Mouse (Mus musculus): Measurements from ENCODE around the gene Otud7a. TPM values are rescaled to one million over a fixed set of nuclear protein-coding genes. Genes with fewer than 3 reads are reported as not detected.

The Otud7a gene
- polyA plus RNA-seq, 1 experiment: 0.82 TPM

- no peaks in the 10 kb centered on the region for H3K27me3 ChIP-seq (ENCODE audit: control insufficient read depth, insufficient read depth, insufficient read length)
- no peaks in the 10 kb centered on the region for H3K36me3 ChIP-seq (ENCODE audit: control insufficient read depth, insufficient read depth)
- no peak overlapping the region for H3K4me2 ChIP-seq (ENCODE audit: low read depth)
- H3K4me3 ChIP-seq: no peak overlapping the region
- H3K79me2 ChIP-seq (ENCODE audit: control insufficient read depth, insufficient read depth): no peaks in the 10 kb centered on the region
- H3ac ChIP-seq (ENCODE audit: control insufficient read depth, insufficient read length): no peak overlapping the region
- no peak for TF ChIP-seq MYOG (IDR thresholded peaks at IDR 0.05; ENCODE audit: control insufficient read depth in 1 of 3, insufficient read depth in 1 of 3, insufficient read length in 2 of 3, low read depth in 2 of 3)
- no peak for TF ChIP-seq POLR2AphosphoS2 (IDR thresholded peaks at IDR 0.05; ENCODE audit: insufficient read length, low read depth)
- TF ChIP-seq CEBPB (IDR thresholded peaks at IDR 0.05; ENCODE audit: insufficient read depth, poor library complexity, severe bottlenecking): no peak
- TF ChIP-seq MAX (IDR thresholded peaks at IDR 0.05; ENCODE audit: low read depth): no peak
- no peak for TF ChIP-seq POLR2A (IDR thresholded peaks at IDR 0.05; ENCODE audit: insufficient read length, low read depth)
- no peak for TF ChIP-seq MYOD1 (IDR thresholded peaks at IDR 0.05; ENCODE audit: control insufficient read depth in 1 of 3, insufficient read length in 2 of 3, low read depth in 2 of 3)
- no peak for TF ChIP-seq REST (IDR thresholded peaks at IDR 0.05; ENCODE audit: insufficient read depth, insufficient read length)
- no peak for TF ChIP-seq TCF12 (IDR thresholded peaks at IDR 0.05; ENCODE audit: insufficient read depth, poor library complexity, severe bottlenecking)
- no peak for TF ChIP-seq TCF3 (IDR thresholded peaks at IDR 0.05; ENCODE audit: insufficient read length, low read depth)
- no peak for TF ChIP-seq USF1 (IDR thresholded peaks at IDR 0.05; ENCODE audit: low read depth)
- TF ChIP-seq E2F4 (IDR thresholded peaks at IDR 0.05; ENCODE audit: insufficient read depth): no peak
- no peak for TF ChIP-seq SRF (IDR thresholded peaks at IDR 0.05; ENCODE audit: control insufficient read depth, insufficient read length, low read depth)
Observed at GRCm38 (mm10) chr7:63592061-63592460, 147.5 kb downstream of the Otud7a start.

DNA sequence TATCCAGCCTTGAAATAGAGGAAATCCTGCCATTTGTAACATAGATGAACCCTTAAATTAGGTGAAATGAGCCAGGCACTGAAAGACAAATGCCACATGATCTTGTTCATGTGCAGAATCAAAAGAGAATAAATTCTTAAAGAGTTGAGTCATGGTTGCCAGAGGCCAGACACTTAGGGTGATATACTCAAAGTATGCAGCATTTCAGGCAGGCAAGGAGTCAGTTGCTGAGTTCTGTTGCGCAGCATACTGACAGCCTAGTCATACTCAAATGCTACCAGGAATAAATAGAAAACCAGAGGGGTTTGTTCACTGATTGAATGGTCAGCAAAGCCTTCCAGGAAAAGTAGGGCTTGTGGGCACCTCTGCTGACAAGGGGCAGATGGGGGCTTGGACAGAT, 160.3 kb downstream of the Otud7a start:
- Histone ChIP-seq H3K36me3 (ENCODE audit: control insufficient read depth, insufficient read depth) (no peaks in the 10 kb centered on the region), H3K79me2 (ENCODE audit: control insufficient read depth, insufficient read depth) (no peaks in the 10 kb centered on the region), H3ac (ENCODE audit: control insufficient read depth, insufficient read length) (no peak overlapping the region), H3K4me3 (no peak overlapping the region), H3K27me3 (ENCODE audit: control insufficient read depth, insufficient read depth, insufficient read length) (no peaks in the 10 kb centered on the region), H3K4me2 (ENCODE audit: low read depth) (no peak overlapping the region)
- TF ChIP-seq MYOG (IDR thresholded peaks at IDR 0.05; ENCODE audit: control insufficient read depth in 1 of 3, insufficient read depth in 1 of 3, insufficient read length in 2 of 3, low read depth in 2 of 3) (no peak), MAX (IDR thresholded peaks at IDR 0.05; ENCODE audit: low read depth) (no peak), TCF3 (IDR thresholded peaks at IDR 0.05; ENCODE audit: insufficient read length, low read depth) (no peak), REST (IDR thresholded peaks at IDR 0.05; ENCODE audit: insufficient read depth, insufficient read length) (no peak), TCF12 (IDR thresholded peaks at IDR 0.05; ENCODE audit: insufficient read depth, poor library complexity, severe bottlenecking) (no peak), MYOD1 (IDR thresholded peaks at IDR 0.05; ENCODE audit: control insufficient read depth in 1 of 3, insufficient read length in 2 of 3, low read depth in 2 of 3) (no peak), E2F4 (IDR thresholded peaks at IDR 0.05; ENCODE audit: insufficient read depth) (no peak), SRF (IDR thresholded peaks at IDR 0.05; ENCODE audit: control insufficient read depth, insufficient read length, low read depth) (no peak), POLR2AphosphoS2 (IDR thresholded peaks at IDR 0.05; ENCODE audit: insufficient read length, low read depth) (no peak), CEBPB (IDR thresholded peaks at IDR 0.05; ENCODE audit: insufficient read depth, poor library complexity, severe bottlenecking) (no peak), USF1 (IDR thresholded peaks at IDR 0.05; ENCODE audit: low read depth) (no peak), POLR2A (IDR thresholded peaks at IDR 0.05; ENCODE audit: insufficient read length, low read depth) (no peak)

DNA sequence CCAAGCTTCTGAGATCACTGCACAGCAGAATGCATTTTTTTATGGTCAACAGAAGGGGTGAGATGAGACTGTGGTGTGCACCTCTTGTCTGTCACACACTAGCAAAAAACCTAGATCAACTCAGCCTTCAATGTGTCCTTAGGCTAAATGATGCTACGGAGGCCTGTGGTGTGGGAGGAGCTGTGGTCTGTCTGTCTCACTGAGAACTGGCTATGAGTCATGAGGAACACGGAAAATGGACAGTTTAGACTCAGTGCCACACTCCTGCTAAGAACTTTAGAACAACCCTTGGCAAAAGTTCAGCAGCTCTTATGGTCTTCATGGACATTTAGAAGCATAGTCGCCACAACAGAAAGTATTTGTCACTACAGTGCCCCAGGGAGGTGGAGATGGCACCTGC, 172.5 kb downstream of the Otud7a start:
- H3K79me2 ChIP-seq (ENCODE audit: control insufficient read depth, insufficient read depth): no peaks in the 10 kb centered on the region
- no peaks in the 10 kb centered on the region for H3K27me3 ChIP-seq (ENCODE audit: control insufficient read depth, insufficient read depth, insufficient read length)
- H3K4me3 ChIP-seq: no peak overlapping the region
- TF ChIP-seq REST (IDR thresholded peaks at IDR 0.05; ENCODE audit: insufficient read depth, insufficient read length) (no peak), TCF12 (IDR thresholded peaks at IDR 0.05; ENCODE audit: insufficient read depth, poor library complexity, severe bottlenecking) (no peak), TCF3 (IDR thresholded peaks at IDR 0.05; ENCODE audit: insufficient read length, low read depth) (no peak), MYOD1 (IDR thresholded peaks at IDR 0.05; ENCODE audit: control insufficient read depth in 1 of 3, insufficient read length in 2 of 3, low read depth in 2 of 3) (no peak), USF1 (IDR thresholded peaks at IDR 0.05; ENCODE audit: low read depth) (no peak), MAX (IDR thresholded peaks at IDR 0.05; ENCODE audit: low read depth) (no peak), MYOG (IDR thresholded peaks at IDR 0.05; ENCODE audit: control insufficient read depth in 1 of 3, insufficient read depth in 1 of 3, insufficient read length in 2 of 3, low read depth in 2 of 3) (no peak)
- no peak overlapping the region for H3ac ChIP-seq (ENCODE audit: control insufficient read depth, insufficient read length)
- H3K4me2 ChIP-seq (ENCODE audit: low read depth): no peak overlapping the region
- H3K36me3 ChIP-seq (ENCODE audit: control insufficient read depth, insufficient read depth): no peaks in the 10 kb centered on the region

- TF ChIP-seq E2F4 (IDR thresholded peaks at IDR 0.05; ENCODE audit: insufficient read depth) (no peak), POLR2AphosphoS2 (IDR thresholded peaks at IDR 0.05; ENCODE audit: insufficient read length, low read depth) (no peak), TCF12 (IDR thresholded peaks at IDR 0.05; ENCODE audit: insufficient read depth, poor library complexity, severe bottlenecking) (no peak), USF1 (IDR thresholded peaks at IDR 0.05; ENCODE audit: low read depth) (no peak), MAX (IDR thresholded peaks at IDR 0.05; ENCODE audit: low read depth) (no peak)
- H3K4me2 ChIP-seq (ENCODE audit: low read depth): no peak overlapping the region
- no peak overlapping the region for H3ac ChIP-seq (ENCODE audit: control insufficient read depth, insufficient read length)
- no peaks in the 10 kb centered on the region for H3K27me3 ChIP-seq (ENCODE audit: control insufficient read depth, insufficient read depth, insufficient read length)
- H3K79me2 ChIP-seq (ENCODE audit: control insufficient read depth, insufficient read depth): no peaks in the 10 kb centered on the region
- no peaks in the 10 kb centered on the region for H3K36me3 ChIP-seq (ENCODE audit: control insufficient read depth, insufficient read depth)
- no peak overlapping the region for H3K4me3 ChIP-seq
Observed at GRCm38 (mm10) chr7:63620776-63621340, 176.3 kb downstream of the Otud7a start.

GRCm38 (mm10) chr7:63637651-63638050, 193.1 kb downstream of the Otud7a start:
- Histone ChIP-seq H3K36me3 (ENCODE audit: control insufficient read depth, insufficient read depth) (no peaks in the 10 kb centered on the region), H3K4me2 (ENCODE audit: low read depth) (no peak overlapping the region), H3ac (ENCODE audit: control insufficient read depth, insufficient read length) (no peak overlapping the region), H3K27me3 (ENCODE audit: control insufficient read depth, insufficient read depth, insufficient read length) (no peaks in the 10 kb centered on the region), H3K4me3 (no peak overlapping the region), H3K79me2 (ENCODE audit: control insufficient read depth, insufficient read depth) (no peaks in the 10 kb centered on the region)
- no peak for TF ChIP-seq POLR2AphosphoS2 (IDR thresholded peaks at IDR 0.05; ENCODE audit: insufficient read length, low read depth)
- no peak for TF ChIP-seq TCF3 (IDR thresholded peaks at IDR 0.05; ENCODE audit: insufficient read length, low read depth)
- no peak for TF ChIP-seq USF1 (IDR thresholded peaks at IDR 0.05; ENCODE audit: low read depth)
- no peak for TF ChIP-seq CEBPB (IDR thresholded peaks at IDR 0.05; ENCODE audit: insufficient read depth, poor library complexity, severe bottlenecking)
- no peak for TF ChIP-seq MAX (IDR thresholded peaks at IDR 0.05; ENCODE audit: low read depth)
- no peak for TF ChIP-seq MYOD1 (IDR thresholded peaks at IDR 0.05; ENCODE audit: control insufficient read depth in 1 of 3, insufficient read length in 2 of 3, low read depth in 2 of 3)
- TF ChIP-seq SRF (IDR thresholded peaks at IDR 0.05; ENCODE audit: control insufficient read depth, insufficient read length, low read depth): no peak
- TF ChIP-seq E2F4 (IDR thresholded peaks at IDR 0.05; ENCODE audit: insufficient read depth): no peak
- TF ChIP-seq POLR2A (IDR thresholded peaks at IDR 0.05; ENCODE audit: insufficient read length, low read depth): no peak
- TF ChIP-seq MYOG (IDR thresholded peaks at IDR 0.05; ENCODE audit: control insufficient read depth in 1 of 3, insufficient read depth in 1 of 3, insufficient read length in 2 of 3, low read depth in 2 of 3): no peak
- no peak for TF ChIP-seq REST (IDR thresholded peaks at IDR 0.05; ENCODE audit: insufficient read depth, insufficient read length)
- TF ChIP-seq TCF12 (IDR thresholded peaks at IDR 0.05; ENCODE audit: insufficient read depth, poor library complexity, severe bottlenecking): no peak

Measured in myocyte (in vitro differentiated cells).